Mouse (Mus musculus): ENCODE data around the gene Plxnc1.

The Plxnc1 gene

GRCm38 (mm10) chr10:94811907-94812851 is 132.5 kb downstream of the Plxnc1 start:
- DNase-seq: no peak

DNA sequence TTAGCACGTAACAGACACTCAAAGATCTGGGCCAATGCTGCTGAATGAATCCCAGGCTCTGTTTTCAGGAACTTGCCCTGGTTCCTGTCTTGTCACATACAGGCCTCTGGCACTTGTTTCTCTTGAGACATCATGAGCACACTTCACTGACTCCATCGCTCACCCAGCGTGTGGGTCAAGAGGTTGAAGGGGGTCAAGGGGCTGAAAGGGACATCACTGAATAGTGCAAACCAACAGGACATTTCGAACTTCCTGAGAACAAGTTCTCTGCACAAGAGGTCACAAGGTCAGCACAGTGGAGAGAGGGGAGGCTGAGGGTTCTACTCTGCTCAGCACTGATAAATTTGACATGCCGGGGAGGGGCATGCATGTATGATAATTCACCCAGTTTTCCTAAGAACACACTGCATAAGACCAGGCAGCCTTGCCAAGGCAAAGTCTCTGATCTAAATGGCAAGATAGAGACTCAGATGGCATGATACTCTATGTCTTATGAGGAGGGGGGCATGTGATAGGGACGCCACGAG is 134.6 kb downstream of the Plxnc1 start:
- DNase-seq: no peak

DNA sequence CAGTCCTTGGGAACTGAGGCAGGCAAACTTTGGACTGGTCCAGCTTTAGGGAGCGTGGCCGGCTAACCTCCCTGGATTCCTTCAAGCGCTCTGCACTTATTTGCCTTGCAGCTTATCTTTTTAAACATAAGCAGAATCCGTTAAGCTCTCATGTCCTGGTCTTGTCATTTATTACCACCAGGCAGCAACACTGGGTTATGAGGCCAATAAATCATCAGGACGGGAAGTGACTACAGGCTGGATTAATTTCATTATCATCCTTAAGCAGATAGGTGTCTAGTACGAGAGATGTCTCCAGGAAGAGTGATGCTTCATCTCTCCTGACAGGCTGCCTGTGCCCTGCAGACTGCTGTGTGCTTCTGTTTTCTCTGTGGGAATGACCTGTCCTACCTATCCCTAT is 136.4 kb downstream of the Plxnc1 start:
- no peak for DNase-seq

- no peak for DNase-seq
Measured at GRCm38 (mm10) chr10:94807323-94807722, 137.3 kb downstream of the Plxnc1 start.

DNA sequence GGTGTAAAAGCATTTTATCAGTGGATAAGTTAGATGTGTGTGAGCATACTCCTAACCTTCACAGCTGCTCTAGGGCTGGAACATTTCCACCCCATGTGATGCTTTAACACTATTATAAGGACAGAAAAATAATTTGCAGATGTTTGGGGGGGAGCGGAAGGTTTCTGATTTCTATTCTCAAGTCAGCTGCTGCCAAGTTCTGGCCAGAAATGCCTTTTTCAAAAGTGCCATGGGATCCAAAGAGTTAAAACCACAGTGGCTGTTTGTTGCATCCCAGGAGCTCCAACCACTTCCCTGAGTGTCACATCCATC is 139.8 kb downstream of the Plxnc1 start:
- no peak for DNase-seq

GRCm38 (mm10) chr10:94804029-94804908 is 140.4 kb downstream of the Plxnc1 start:
- DNase-seq: no peak

- no peak for DNase-seq
Measured at GRCm38 (mm10) chr10:94800677-94801354, 143.8 kb downstream of the Plxnc1 start.

DNA sequence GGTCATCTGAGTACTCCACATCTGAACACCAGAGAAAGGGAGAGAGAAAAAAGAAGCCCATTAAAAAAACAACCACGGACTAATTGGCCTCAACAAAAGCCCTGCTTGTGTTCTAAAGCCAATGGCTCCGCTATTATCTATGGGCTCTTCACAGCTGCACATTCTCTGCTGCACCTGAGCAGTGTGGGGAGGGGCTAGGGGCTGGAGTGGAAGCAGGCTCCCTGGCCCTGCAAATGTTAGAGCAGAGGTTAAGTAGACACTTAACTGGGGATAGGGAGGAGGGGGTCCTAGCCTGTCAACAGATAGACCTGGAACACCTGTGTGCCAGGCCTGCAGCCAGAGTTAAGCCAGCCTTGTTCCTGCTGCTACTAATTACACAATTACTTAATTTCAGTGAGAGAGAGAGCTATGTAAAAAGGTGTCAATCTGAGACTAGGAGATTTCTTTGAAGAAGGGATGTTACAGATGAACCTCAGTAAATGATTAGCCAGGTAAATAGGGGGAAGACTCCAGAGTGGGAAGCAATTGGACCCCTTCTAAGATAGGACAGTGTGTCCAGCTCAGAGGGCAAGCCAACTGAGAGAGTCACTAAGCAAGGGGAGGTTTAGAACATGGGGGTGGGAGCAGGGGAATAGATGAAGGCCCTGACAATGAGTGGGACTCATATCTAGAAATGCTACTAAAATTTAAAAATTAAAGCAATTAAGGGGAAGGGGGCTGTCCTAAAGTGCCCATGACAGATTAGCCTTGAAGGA is 145.0 kb downstream of the Plxnc1 start:
- no peak for DNase-seq

- no peak for DNase-seq
Measured at GRCm38 (mm10) chr10:94798128-94798527, 146.5 kb downstream of the Plxnc1 start.

DNA sequence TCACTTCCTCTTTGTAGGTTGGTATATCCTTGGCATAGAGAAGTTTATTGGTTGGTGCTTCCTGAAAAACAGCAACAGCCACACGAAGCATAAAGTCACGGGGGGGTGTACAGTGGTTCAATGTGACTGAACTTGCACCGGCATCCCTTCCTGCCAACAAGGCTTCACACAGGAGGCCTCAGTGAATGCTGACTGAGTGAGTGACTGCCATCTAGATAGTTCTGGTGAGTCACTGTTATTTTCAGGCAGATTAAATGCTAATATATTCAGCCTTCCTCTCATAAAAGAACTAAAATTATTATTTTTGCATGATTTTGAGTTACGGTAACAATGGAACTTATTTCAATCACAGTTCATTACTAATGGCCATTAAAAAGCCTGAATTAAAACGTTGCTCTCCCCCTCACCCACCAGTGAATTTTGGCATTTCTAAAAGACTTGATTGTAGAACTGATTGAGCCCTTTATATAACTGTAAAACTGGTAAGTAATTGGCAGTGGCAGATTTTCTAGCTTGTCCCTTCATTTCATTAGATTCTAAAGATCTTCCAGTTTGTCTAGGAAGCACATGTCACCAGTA is 149.9 kb downstream of the Plxnc1 start:
- no peak for DNase-seq

- DNase-seq: no peak
Measured at GRCm38 (mm10) chr10:94793914-94794313, 150.7 kb downstream of the Plxnc1 start.

- peak in 1 of 2 experiments; percentile 44 for DNase-seq
Measured at GRCm38 (mm10) chr10:94789205-94789604, 155.4 kb downstream of the Plxnc1 start.

DNA sequence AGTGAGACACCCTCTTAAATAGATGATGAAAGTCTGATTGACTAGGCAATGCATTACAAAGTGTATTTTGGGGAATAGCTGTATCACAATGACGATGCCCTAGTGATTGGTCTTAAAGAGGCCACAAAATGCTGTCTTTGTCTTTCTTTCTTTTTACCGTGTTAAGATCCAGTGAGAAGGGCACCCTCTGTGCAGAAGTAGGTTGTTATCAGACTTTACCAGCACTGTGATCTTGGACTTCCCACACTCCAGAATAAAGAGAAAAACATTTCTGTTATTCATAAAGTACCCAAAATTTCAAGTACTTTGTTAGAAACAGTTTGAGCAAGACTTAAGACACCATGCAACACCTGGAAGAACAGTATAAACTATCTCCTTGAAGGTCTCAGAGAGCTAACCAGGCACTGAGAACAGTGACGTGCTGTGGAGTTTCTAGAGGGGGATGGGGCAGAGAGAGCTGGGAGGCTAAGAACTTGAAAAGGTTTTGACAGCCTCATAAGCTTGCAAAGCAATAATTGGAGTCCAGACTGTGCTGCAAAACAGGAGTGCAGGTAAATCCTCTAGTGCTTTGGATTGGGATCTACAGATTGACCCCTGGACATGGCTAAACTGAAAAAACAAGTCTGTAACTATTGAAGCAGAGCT is 163.9 kb downstream of the Plxnc1 start:
- DNase-seq: no peak

- DNase-seq: no peak
Measured at GRCm38 (mm10) chr10:94779319-94779718, 165.3 kb downstream of the Plxnc1 start.

GRCm38 (mm10) chr10:94777576-94777975 is 167.1 kb downstream of the Plxnc1 start:
- DNase-seq: no peak

DNA sequence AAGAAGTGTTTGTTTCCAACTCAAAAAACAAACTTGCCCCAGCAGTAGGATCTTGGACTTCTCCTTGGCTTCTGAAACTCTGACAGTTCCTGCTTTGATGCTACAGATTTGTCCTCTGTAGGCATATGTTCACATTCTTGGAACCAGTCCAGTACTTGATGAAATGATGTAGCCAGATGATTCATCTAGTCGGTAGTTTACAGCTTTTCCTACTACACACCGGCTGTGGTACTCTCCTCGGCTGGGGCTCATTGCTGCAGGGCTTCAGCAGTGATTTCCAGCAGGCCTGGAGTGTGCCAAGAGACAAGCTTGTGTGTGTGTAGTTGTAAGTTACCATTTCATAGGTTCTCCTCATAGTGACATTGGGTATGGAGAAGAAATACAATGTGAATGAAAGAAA is 173.1 kb downstream of the Plxnc1 start:
- no peak for DNase-seq

DNA sequence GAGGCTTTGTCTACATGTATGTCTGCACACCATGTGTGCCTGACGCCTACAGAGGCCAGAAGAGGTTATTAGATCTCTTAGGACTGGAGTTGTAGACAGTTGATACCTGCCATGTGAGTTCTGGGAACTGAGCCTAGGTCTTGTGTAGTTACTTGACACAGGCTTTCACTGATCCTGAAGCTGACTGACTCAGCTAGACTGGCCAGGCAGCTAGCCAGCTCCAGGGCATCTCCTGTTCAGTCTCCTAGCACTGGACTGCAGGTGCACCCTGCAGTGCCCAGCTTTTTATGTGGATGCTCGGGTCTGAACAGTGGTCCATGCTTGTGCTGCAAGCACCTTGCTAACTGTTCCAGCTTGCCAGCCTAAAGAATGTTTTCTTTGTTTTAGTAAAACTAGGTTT is 197.6 kb downstream of the Plxnc1 start:
- DNase-seq: no peak

DNA sequence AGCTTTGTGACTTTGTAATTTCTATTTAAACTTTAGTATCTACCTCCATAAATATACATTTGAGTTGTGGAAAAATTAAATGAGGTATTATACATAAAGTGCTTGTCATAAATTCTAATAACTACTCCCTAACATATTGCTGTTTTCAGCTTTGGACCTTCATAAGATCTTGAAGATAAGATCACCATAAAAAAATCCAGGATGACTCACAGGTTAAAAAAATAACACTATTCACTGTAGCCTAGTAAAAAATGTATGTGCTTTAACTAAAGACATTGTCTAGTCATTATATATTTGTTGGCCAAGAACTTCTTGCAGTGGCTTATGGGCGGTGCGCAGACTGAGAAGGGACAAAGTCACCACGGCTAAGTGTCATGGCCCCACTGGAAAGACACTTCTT is 203.2 kb downstream of the Plxnc1 start:
- no peak for DNase-seq

Data from kidney, adult 8-10 months (tissue).